ENCODE assay signal across 8 mouse cellular contexts in genomic region chr4:117913421-117913820, GRCm38 (mm10). TPM values are rescaled to one million over a fixed set of nuclear protein-coding genes. Genes with fewer than 3 reads are reported as not detected.
DNase-seq lines count a peak whose midpoint lies in the region; ATAC-seq and TF ChIP-seq lines count a peak whose summit lies in the region.

No protein-coding gene starts in this region.

- H3K9ac ChIP-seq in embryonic facial prominence, embryonic 13.5 days, result peak overlapping the region; percentile 84
- H3K9ac ChIP-seq in hindbrain, embryonic 16.5 days (ENCODE audit: low read depth, low read length), result peak overlapping the region; percentile 80
- peak overlapping the region; percentile 91 for H3K9ac ChIP-seq in liver, embryonic 14.5 days (replicated peaks)
- no peak overlapping the region for H3K9ac ChIP-seq in stomach, embryonic 14.5 days (replicated peaks; ENCODE audit: low read depth, low read length)

- H3K4me1 ChIP-seq in embryonic facial prominence, embryonic 13.5 days, result peaks cover 44% of the 10 kb centered on the region
- H3K4me1 ChIP-seq in hindbrain, embryonic 16.5 days (ENCODE audit: control insufficient read depth, insufficient read depth, low read depth, low read length), result peaks cover 53% of the 10 kb centered on the region
- H3K4me1 ChIP-seq in liver, embryonic 14.5 days (replicated peaks; ENCODE audit: control insufficient read depth in 2 of 2, insufficient read depth in 2 of 2, low read length in 1 of 2), result peaks cover 11 to 20% of the 10 kb centered on the region in 2 experiments
- peaks cover 15% of the 10 kb centered on the region for H3K4me1 ChIP-seq in stomach, embryonic 14.5 days (ENCODE audit: control insufficient read depth, insufficient read depth, low read length)

- TF ChIP-seq EP300 in liver, embryonic 14.5 days (IDR thresholded peaks at IDR 0.05; ENCODE audit: low read depth), result no peak

- 54% methylated on average over 3 of the region's 3 CpGs for WGBS in embryonic facial prominence, embryonic 13.5 days
- 32% methylated on average over 3 of the region's 3 CpGs for WGBS in hindbrain, embryonic 16.5 days
- 64% methylated on average over 3 of the region's 3 CpGs for WGBS in liver, embryonic 14.5 days (ENCODE audit: insufficient replicate concordance)
- WGBS in stomach, embryonic 14.5 days, result 42% methylated on average over 3 of the region's 3 CpGs

- H3K27ac ChIP-seq in embryonic facial prominence, embryonic 13.5 days, result no peak overlapping the region
- no peak overlapping the region for H3K27ac ChIP-seq in hindbrain, embryonic 16.5 days (ENCODE audit: low read depth, low read length)
- no peak overlapping the region for H3K27ac ChIP-seq in liver, embryonic 14.5 days
- no peak overlapping the region for H3K27ac ChIP-seq in stomach, embryonic 14.5 days (ENCODE audit: low read length)

- no peak for ATAC-seq in embryonic facial prominence, embryonic 13.5 days (ENCODE audit: insufficient number of reproducible peaks, insufficient read depth, low FRiP score, low TSS enrichment, low read depth)
- no peak for ATAC-seq in hindbrain, embryonic 16.5 days
- no peak for ATAC-seq in liver, embryonic 14.5 days (ENCODE audit: insufficient read depth)
- ATAC-seq in stomach, embryonic 14.5 days (ENCODE audit: insufficient number of reproducible peaks, insufficient read depth, low FRiP score, low read depth), result no peak

- H3K4me3 ChIP-seq in embryonic facial prominence, embryonic 13.5 days, result peak overlapping the region; percentile 66
- peak overlapping the region; percentile 59 for H3K4me3 ChIP-seq in hindbrain, embryonic 16.5 days (ENCODE audit: low read length)
- H3K4me3 ChIP-seq in liver, embryonic 14.5 days (ENCODE audit: insufficient read depth in 1 of 2, low read depth in 2 of 2, low read length in 2 of 2), result peak overlapping the region; percentile 73 to 90
- H3K4me3 ChIP-seq in stomach, embryonic 14.5 days (ENCODE audit: low read depth, low read length), result peak overlapping the region; percentile 76

- no peak for TF ChIP-seq CTCF in liver, embryonic 14.5 days (IDR thresholded peaks at IDR 0.05; ENCODE audit: low read depth)

- no peaks in the 10 kb centered on the region for H3K27me3 ChIP-seq in embryonic facial prominence, embryonic 13.5 days
- no peaks in the 10 kb centered on the region for H3K27me3 ChIP-seq in hindbrain, embryonic 16.5 days (replicated peaks; ENCODE audit: control insufficient read depth, insufficient read depth, low read length)
- H3K27me3 ChIP-seq in liver, embryonic 14.5 days (ENCODE audit: control insufficient read depth, insufficient read depth, low read length), result no peaks in the 10 kb centered on the region
- no peaks in the 10 kb centered on the region for H3K27me3 ChIP-seq in stomach, embryonic 14.5 days (ENCODE audit: control insufficient read depth, insufficient read depth, low read length)

- peak; percentile 36 to 39 for DNase-seq in heart, adult 18-20 months
- no peak for DNase-seq in heart, adult 8-10 months (ENCODE audit: low spot score)
- DNase-seq in liver, embryonic 14.5 days (ENCODE audit: low read depth in 3 of 3, low spot score in 3 of 3), result no peak
- no peak for DNase-seq in right cerebral cortex, postnatal 14 days
- no peak for DNase-seq in right cerebral cortex, postnatal 4 days

- H3K4me2 ChIP-seq in embryonic facial prominence, embryonic 13.5 days, result peak overlapping the region; percentile 100
- H3K4me2 ChIP-seq in hindbrain, embryonic 16.5 days (ENCODE audit: low read length), result peak overlapping the region; percentile 83
- H3K4me2 ChIP-seq in liver, embryonic 14.5 days (ENCODE audit: low read depth), result peak overlapping the region; percentile 93
- peak overlapping the region; percentile 96 for H3K4me2 ChIP-seq in stomach, embryonic 14.5 days (replicated peaks; ENCODE audit: low read depth, low read length)

- peaks cover 32% of the 10 kb centered on the region for H3K36me3 ChIP-seq in embryonic facial prominence, embryonic 13.5 days
- H3K36me3 ChIP-seq in hindbrain, embryonic 16.5 days (ENCODE audit: control insufficient read depth, insufficient read depth, low read length), result peaks cover 6% of the 10 kb centered on the region; the same call in 1 of the 2 replicates
- H3K36me3 ChIP-seq in liver, embryonic 14.5 days (replicated peaks; ENCODE audit: control insufficient read depth, insufficient read depth, low read depth), result peaks cover 6% of the 10 kb centered on the region; the same call in 1 of the 2 replicates
- H3K36me3 ChIP-seq in stomach, embryonic 14.5 days (ENCODE audit: control insufficient read depth, insufficient read depth, low read length), result peaks cover 19% of the 10 kb centered on the region; the same call in 1 of the 2 replicates

- H3K9me3 ChIP-seq in embryonic facial prominence, embryonic 13.5 days, result no peaks in the 10 kb centered on the region
- no peaks in the 10 kb centered on the region for H3K9me3 ChIP-seq in hindbrain, embryonic 16.5 days (ENCODE audit: control insufficient read depth, low read length)
- H3K9me3 ChIP-seq in liver, embryonic 14.5 days (ENCODE audit: control insufficient read depth, low read length), result no peaks in the 10 kb centered on the region
- no peaks in the 10 kb centered on the region for H3K9me3 ChIP-seq in stomach, embryonic 14.5 days (ENCODE audit: control insufficient read depth, low read depth, low read length)

RNA-seq across cellular contexts. Expression of gene Ipo13, which starts 1.4 kb away (rescaled TPM):
- total RNA-seq in heart, adult 18-20 months (2021), result 10 to 100 TPM; 68.3 to 72.5 TPM
- total RNA-seq in heart, adult 8-10 months (2022), result 10 to 100 TPM; 58.9 to 86.0 (median 75.4) TPM
- polyA plus RNA-seq in embryonic facial prominence, embryonic 13.5 days (2015; fragmentation: Nextera tagmentation; extraction: Ambion mirVana), result 46.0 and 47.3 TPM in 2 replicates
- polyA plus RNA-seq in hindbrain, embryonic 16.5 days (2015; fragmentation: Nextera tagmentation; extraction: Ambion mirVana), result 63.1 and 76.2 TPM in 2 replicates
- 15.4 and 16.8 TPM in 2 replicates for polyA plus RNA-seq in liver, embryonic 14.5 days (2012; rRNA removed)
- polyA plus RNA-seq in liver, embryonic 14.5 days (2014; fragmentation: Nextera tagmentation; extraction: Ambion mirVana), result 14.9 and 18.2 TPM in 2 replicates
- polyA plus RNA-seq in stomach, embryonic 14.5 days (2014; fragmentation: Nextera tagmentation; extraction: Ambion mirVana), result 37.3 and 39.8 TPM in 2 replicates

RNA-seq across cellular contexts. Expression of gene Artn, which starts 16.1 kb away (rescaled TPM):
- total RNA-seq in heart, adult 18-20 months (2021), result under 1 TPM in 1 of 2 experiments, not detected in 1; 0.33 TPM
- under 1 TPM in 1 of 4 experiments, not detected in 3; 0.34 TPM for total RNA-seq in heart, adult 8-10 months (2022)
- 3.1 and 3.6 TPM in 2 replicates for polyA plus RNA-seq in embryonic facial prominence, embryonic 13.5 days (2015; fragmentation: Nextera tagmentation; extraction: Ambion mirVana)
- 0.90 and 1.2 TPM in 2 replicates for polyA plus RNA-seq in hindbrain, embryonic 16.5 days (2015; fragmentation: Nextera tagmentation; extraction: Ambion mirVana)
- polyA plus RNA-seq in liver, embryonic 14.5 days (2012; rRNA removed), result 0.92 and 1.3 TPM in 2 replicates
- 1.8 and 3.0 TPM in 2 replicates for polyA plus RNA-seq in liver, embryonic 14.5 days (2014; fragmentation: Nextera tagmentation; extraction: Ambion mirVana)
- polyA plus RNA-seq in stomach, embryonic 14.5 days (2014; fragmentation: Nextera tagmentation; extraction: Ambion mirVana), result 5.8 and 7.0 TPM in 2 replicates

RNA-seq across cellular contexts. Expression of gene Dph2, which starts 21.6 kb away (rescaled TPM):
- total RNA-seq in heart, adult 18-20 months (2021), result 1 to 10 TPM; 3.8 TPM
- total RNA-seq in heart, adult 8-10 months (2022), result 1 to 10 TPM; 3.4 to 4.1 (median 3.9) TPM
- polyA plus RNA-seq in embryonic facial prominence, embryonic 13.5 days (2015; fragmentation: Nextera tagmentation; extraction: Ambion mirVana), result 19.2 and 20.2 TPM in 2 replicates
- 21.8 and 24.0 TPM in 2 replicates for polyA plus RNA-seq in hindbrain, embryonic 16.5 days (2015; fragmentation: Nextera tagmentation; extraction: Ambion mirVana)
- polyA plus RNA-seq in liver, embryonic 14.5 days (2012; rRNA removed), result 6.8 and 6.9 TPM in 2 replicates
- 5.1 and 6.3 TPM in 2 replicates for polyA plus RNA-seq in liver, embryonic 14.5 days (2014; fragmentation: Nextera tagmentation; extraction: Ambion mirVana)
- polyA plus RNA-seq in stomach, embryonic 14.5 days (2014; fragmentation: Nextera tagmentation; extraction: Ambion mirVana), result 19.2 and 19.9 TPM in 2 replicates

RNA-seq across cellular contexts. Expression of gene Atp6v0b, which starts 26.3 kb away (rescaled TPM):
- total RNA-seq in heart, adult 18-20 months (2021), result 100 to 1,000 TPM in 1 of 2 experiments, 10 to 100 TPM in 1; 96.3 to 121 TPM
- 100 to 1,000 TPM; 108 to 133 (median 121) TPM for total RNA-seq in heart, adult 8-10 months (2022)
- polyA plus RNA-seq in embryonic facial prominence, embryonic 13.5 days (2015; fragmentation: Nextera tagmentation; extraction: Ambion mirVana), result 183 and 186 TPM in 2 replicates
- 631 and 701 TPM in 2 replicates for polyA plus RNA-seq in hindbrain, embryonic 16.5 days (2015; fragmentation: Nextera tagmentation; extraction: Ambion mirVana)
- 118 and 122 TPM in 2 replicates for polyA plus RNA-seq in liver, embryonic 14.5 days (2012; rRNA removed)
- 152 and 165 TPM in 2 replicates for polyA plus RNA-seq in liver, embryonic 14.5 days (2014; fragmentation: Nextera tagmentation; extraction: Ambion mirVana)
- 186 and 200 TPM in 2 replicates for polyA plus RNA-seq in stomach, embryonic 14.5 days (2014; fragmentation: Nextera tagmentation; extraction: Ambion mirVana)

RNA-seq across cellular contexts. Expression of gene B4galt2, which starts 30.1 kb away (rescaled TPM):
- total RNA-seq in heart, adult 18-20 months (2021), result 1 to 10 TPM; 4.0 to 4.4 TPM
- 1 to 10 TPM; 4.2 to 5.1 (median 4.4) TPM for total RNA-seq in heart, adult 8-10 months (2022)
- polyA plus RNA-seq in embryonic facial prominence, embryonic 13.5 days (2015; fragmentation: Nextera tagmentation; extraction: Ambion mirVana), result 33.8 and 38.7 TPM in 2 replicates
- 64.4 and 65.6 TPM in 2 replicates for polyA plus RNA-seq in hindbrain, embryonic 16.5 days (2015; fragmentation: Nextera tagmentation; extraction: Ambion mirVana)
- 2.1 and 2.4 TPM in 2 replicates for polyA plus RNA-seq in liver, embryonic 14.5 days (2012; rRNA removed)
- 1.5 and 1.7 TPM in 2 replicates for polyA plus RNA-seq in liver, embryonic 14.5 days (2014; fragmentation: Nextera tagmentation; extraction: Ambion mirVana)
- 30.3 and 32.1 TPM in 2 replicates for polyA plus RNA-seq in stomach, embryonic 14.5 days (2014; fragmentation: Nextera tagmentation; extraction: Ambion mirVana)

Comparison
In these comparisons a context has a peak if more than half of its experiments do, and no peak if none do; other contexts are left out.
1. DNase-seq: peak in heart, adult 18-20 months (2 of 2); none in heart, adult 8-10 months (single experiment), liver, embryonic 14.5 days (0 of 3), right cerebral cortex, postnatal 14 days (single experiment) and right cerebral cortex, postnatal 4 days (single experiment).
2. Peak in every context shown above with its lines, with median percentiles within 50 percentile points of each other: H3K4me2 ChIP-seq and H3K4me3 ChIP-seq.